Mouse (Mus musculus): Measurements from ENCODE around the gene Oard1. TPM values are rescaled to one million over a fixed set of nuclear protein-coding genes. Genes with fewer than 3 reads are reported as not detected.

Oard1 gene
- polyA plus RNA-seq, 1 experiment from 2014 or later = 76.5 TPM

DNA sequence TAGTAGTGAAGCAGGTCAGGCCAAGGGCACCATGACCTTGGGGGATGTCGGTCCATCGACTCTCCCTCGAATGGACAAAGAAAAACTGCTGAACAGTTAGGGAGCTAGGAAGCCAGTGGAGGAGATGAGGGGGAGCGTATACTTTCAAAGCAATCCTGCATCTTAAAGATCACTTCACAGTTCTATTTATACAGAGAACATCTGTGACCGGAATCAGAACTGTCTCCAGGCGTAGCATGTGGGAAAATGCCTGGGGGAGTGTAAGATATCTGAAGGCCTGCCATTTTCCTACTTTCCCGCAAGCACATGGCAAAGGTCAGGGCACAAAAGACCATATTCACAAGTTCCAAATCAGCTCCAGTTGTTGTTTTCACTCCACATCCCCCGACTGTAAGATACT is 36.8 kb upstream of the Oard1 start:
- Histone ChIP-seq H3K4me1 (ENCODE audit: control insufficient read depth, insufficient read depth, low read length) (no peaks in the 10 kb centered on the region), H3K9me3 (replicated peaks; ENCODE audit: control insufficient read depth, low read length) (no peaks in the 10 kb centered on the region), H3K4me2 (ENCODE audit: low read depth, low read length) (no peak overlapping the region), H3K27ac (replicated peaks; ENCODE audit: low read depth, low read length) (no peak overlapping the region), H3K4me3 (ENCODE audit: low read depth, low read length) (no peak overlapping the region), H3K36me3 (replicated peaks; ENCODE audit: control insufficient read depth, insufficient read depth, low read depth, low read length) (no peaks in the 10 kb centered on the region), H3K27me3 (ENCODE audit: control insufficient read depth, insufficient read depth, low read length) (no peaks in the 10 kb centered on the region), H3K9ac (replicated peaks; ENCODE audit: low read length) (no peak overlapping the region)
- DNase-seq (ENCODE audit: low spot score) = no peak
- WGBS = 56% methylated on average over 8 of the region's 8 CpGs
- ATAC-seq (replicated peaks; ENCODE audit: insufficient number of reproducible peaks, low FRiP score, low TSS enrichment, low read depth) = no peak

DNA sequence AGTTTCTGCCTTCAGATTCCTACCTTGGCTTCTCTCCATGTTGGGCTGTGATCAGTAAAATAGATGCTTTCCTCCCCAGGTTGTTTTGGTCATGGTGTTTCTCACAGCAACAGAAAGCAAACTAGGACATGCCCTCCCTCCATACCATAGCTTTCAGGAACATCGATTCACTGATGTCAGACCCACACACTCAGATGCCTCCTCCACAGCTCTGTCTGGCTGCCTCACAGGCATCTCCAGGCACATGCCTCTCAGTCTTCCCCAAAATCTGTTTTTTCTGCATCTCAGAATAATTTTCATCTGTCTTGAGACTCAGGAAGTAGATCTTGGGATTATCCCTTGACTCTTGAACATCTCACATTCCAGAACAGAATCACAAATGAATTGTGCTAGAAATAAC is 33.7 kb upstream of the Oard1 start:
- ATAC-seq (replicated peaks; ENCODE audit: insufficient number of reproducible peaks, low FRiP score, low TSS enrichment, low read depth) = no peak
- Histone ChIP-seq H3K9me3 (replicated peaks; ENCODE audit: control insufficient read depth, low read length) (no peaks in the 10 kb centered on the region), H3K27me3 (ENCODE audit: control insufficient read depth, insufficient read depth, low read length) (no peaks in the 10 kb centered on the region)

DNA sequence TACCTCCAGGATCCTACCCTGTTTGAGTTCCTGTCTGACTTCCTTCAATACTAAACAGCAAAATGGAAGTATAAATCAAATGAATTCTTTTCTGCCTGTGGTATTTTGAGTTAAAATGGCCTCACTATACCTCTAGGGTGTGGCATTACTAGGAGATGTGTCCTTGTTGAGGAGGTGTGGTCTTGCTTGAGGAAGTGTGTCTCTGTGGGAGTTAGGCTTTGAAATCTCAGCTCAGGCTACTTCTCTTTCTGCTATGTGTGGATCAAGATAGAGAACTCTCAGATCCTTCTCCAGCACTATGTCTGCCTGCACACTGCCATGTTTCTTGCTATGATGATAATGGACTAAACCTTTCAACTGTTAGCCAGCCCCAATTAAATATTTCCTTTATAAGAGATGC is 30.8 kb upstream of the Oard1 start:
- Histone ChIP-seq H3K27ac (replicated peaks; ENCODE audit: low read depth, low read length) (no peak overlapping the region), H3K4me1 (ENCODE audit: control insufficient read depth, insufficient read depth, low read length) (no peaks in the 10 kb centered on the region), H3K4me2 (ENCODE audit: low read depth, low read length) (no peak overlapping the region), H3K4me3 (ENCODE audit: low read depth, low read length) (no peak overlapping the region), H3K9me3 (replicated peaks; ENCODE audit: control insufficient read depth, low read length) (no peaks in the 10 kb centered on the region), H3K9ac (replicated peaks; ENCODE audit: low read length) (no peak overlapping the region), H3K27me3 (ENCODE audit: control insufficient read depth, insufficient read depth, low read length) (no peaks in the 10 kb centered on the region), H3K36me3 (replicated peaks; ENCODE audit: control insufficient read depth, insufficient read depth, low read depth, low read length) (no peaks in the 10 kb centered on the region)
- ATAC-seq (replicated peaks; ENCODE audit: insufficient number of reproducible peaks, low FRiP score, low TSS enrichment, low read depth) (no peak), DNase-seq (ENCODE audit: low spot score) (no peak)

More for the DNA sequence above, 33.7 kb upstream of the Oard1 start:
- no peaks in the 10 kb centered on the region for H3K36me3 ChIP-seq (replicated peaks; ENCODE audit: control insufficient read depth, insufficient read depth, low read depth, low read length)
- H3K4me2 ChIP-seq (ENCODE audit: low read depth, low read length) = no peak overlapping the region
- no peaks in the 10 kb centered on the region for H3K4me1 ChIP-seq (ENCODE audit: control insufficient read depth, insufficient read depth, low read length)
- H3K27ac ChIP-seq (replicated peaks; ENCODE audit: low read depth, low read length) = no peak overlapping the region
- WGBS = 96% methylated on average over 1 of the region's 1 CpGs
- H3K4me3 ChIP-seq (ENCODE audit: low read depth, low read length) = no peak overlapping the region
- H3K9ac ChIP-seq (replicated peaks; ENCODE audit: low read length) = no peak overlapping the region
- no peak for DNase-seq (ENCODE audit: low spot score)

DNA sequence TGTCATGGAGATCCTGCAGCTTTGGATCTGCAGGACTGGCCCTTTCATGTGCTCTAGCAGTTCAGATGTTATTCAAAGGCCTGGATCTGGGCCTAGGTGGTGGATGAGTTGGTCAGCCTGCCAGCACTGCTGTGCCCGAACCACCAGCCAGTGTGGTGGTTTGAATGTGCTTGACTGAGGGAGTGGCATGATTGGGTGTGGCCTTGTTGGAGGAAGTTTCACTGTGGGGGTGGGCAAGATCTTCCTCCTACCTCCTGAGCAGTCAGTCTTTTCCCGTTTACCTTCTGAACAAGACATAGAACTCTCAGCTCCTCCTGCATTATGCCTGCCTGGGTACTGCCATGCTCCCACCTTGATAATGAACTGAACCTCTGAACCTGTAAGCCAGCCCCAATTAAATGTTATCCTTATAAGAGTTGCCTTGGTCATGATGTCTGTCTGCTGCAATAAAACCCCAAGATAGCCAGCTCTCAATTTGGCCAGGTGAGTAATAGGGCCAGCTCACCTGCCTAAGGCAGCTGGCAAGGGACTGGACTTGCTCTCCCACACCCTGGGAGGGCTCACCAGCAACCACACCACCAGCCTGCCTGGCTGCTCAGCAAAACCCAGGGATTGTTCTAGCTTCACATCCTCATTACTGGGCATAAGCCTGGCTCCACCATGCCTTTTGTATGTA is 23.9 kb upstream of the Oard1 start:
- Histone ChIP-seq H3K36me3 (replicated peaks; ENCODE audit: control insufficient read depth, insufficient read depth, low read depth, low read length) (peaks cover 19% of the 10 kb centered on the region), H3K4me3 (ENCODE audit: low read depth, low read length) (no peak overlapping the region), H3K4me2 (ENCODE audit: low read depth, low read length) (no peak overlapping the region), H3K9ac (replicated peaks; ENCODE audit: low read length) (no peak overlapping the region), H3K4me1 (ENCODE audit: control insufficient read depth, insufficient read depth, low read length) (no peaks in the 10 kb centered on the region), H3K27ac (replicated peaks; ENCODE audit: low read depth, low read length) (no peak overlapping the region), H3K27me3 (ENCODE audit: control insufficient read depth, insufficient read depth, low read length) (no peaks in the 10 kb centered on the region), H3K9me3 (replicated peaks; ENCODE audit: control insufficient read depth, low read length) (no peaks in the 10 kb centered on the region)
- 77% methylated on average over 2 of the region's 2 CpGs for WGBS
- DNase-seq (ENCODE audit: low spot score) (no peak), ATAC-seq (replicated peaks; ENCODE audit: insufficient number of reproducible peaks, low FRiP score, low TSS enrichment, low read depth) (no peak)

DNA sequence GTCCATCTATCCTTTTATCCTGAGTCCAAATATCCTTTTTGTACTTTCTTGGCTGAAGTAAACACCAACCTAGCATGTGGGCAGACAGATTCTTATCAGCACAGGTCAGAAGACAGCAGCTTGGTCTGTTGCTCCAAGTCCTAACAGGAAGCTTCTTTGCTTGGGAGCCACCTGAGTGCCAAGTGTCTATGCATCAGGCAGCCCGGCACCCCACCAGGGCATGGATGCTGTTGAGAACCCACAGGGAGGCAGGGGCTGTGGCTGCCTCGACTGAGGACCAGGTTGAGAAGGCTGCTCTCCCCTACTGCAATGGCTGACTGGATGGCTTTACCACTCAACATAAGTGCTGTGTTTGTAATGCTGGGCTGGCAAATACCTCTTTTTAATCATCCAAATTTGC is 21.1 kb upstream of the Oard1 start:
- H3K9me3 ChIP-seq (replicated peaks; ENCODE audit: control insufficient read depth, low read length) = no peaks in the 10 kb centered on the region
- peaks cover 37% of the 10 kb centered on the region for H3K36me3 ChIP-seq (replicated peaks; ENCODE audit: control insufficient read depth, insufficient read depth, low read depth, low read length)
- no peak for DNase-seq (ENCODE audit: low spot score)
- no peak for ATAC-seq (replicated peaks; ENCODE audit: insufficient number of reproducible peaks, low FRiP score, low TSS enrichment, low read depth)
- H3K9ac ChIP-seq (replicated peaks; ENCODE audit: low read length) = no peak overlapping the region
- 86% methylated on average over 2 of the region's 2 CpGs for WGBS
- no peaks in the 10 kb centered on the region for H3K4me1 ChIP-seq (ENCODE audit: control insufficient read depth, insufficient read depth, low read length)
- H3K27ac ChIP-seq (replicated peaks; ENCODE audit: low read depth, low read length) = no peak overlapping the region
- no peak overlapping the region for H3K4me2 ChIP-seq (ENCODE audit: low read depth, low read length)
- H3K4me3 ChIP-seq (ENCODE audit: low read depth, low read length) = no peak overlapping the region
- no peaks in the 10 kb centered on the region for H3K27me3 ChIP-seq (ENCODE audit: control insufficient read depth, insufficient read depth, low read length)

DNA sequence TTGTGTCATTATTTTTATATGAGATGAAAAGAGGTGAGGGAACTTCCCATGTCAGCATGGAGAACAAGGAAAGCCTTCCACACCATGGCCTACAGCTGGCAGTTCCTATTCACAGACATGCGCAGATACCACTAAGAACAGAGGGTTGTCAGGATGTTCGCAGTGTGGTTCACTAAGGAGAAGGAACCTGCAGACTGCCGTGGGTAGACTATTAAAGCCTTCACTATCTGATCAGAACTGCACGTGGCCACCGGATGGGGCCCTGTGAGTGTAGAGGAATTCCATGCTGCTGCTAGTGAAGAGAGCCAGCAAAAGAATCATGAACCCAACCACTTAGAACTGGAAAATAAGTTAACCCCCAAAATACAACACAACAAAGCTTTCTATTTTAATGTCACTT is 20.4 kb upstream of the Oard1 start:
- ATAC-seq (replicated peaks; ENCODE audit: insufficient number of reproducible peaks, low FRiP score, low TSS enrichment, low read depth) (no peak), DNase-seq (ENCODE audit: low spot score) (no peak)
- H3K4me3 ChIP-seq (ENCODE audit: low read depth, low read length) = no peak overlapping the region
- 92% methylated on average over 5 of the region's 5 CpGs for WGBS
- H3K4me2 ChIP-seq (ENCODE audit: low read depth, low read length) = no peak overlapping the region
- no peaks in the 10 kb centered on the region for H3K4me1 ChIP-seq (ENCODE audit: control insufficient read depth, insufficient read depth, low read length)
- H3K27me3 ChIP-seq (ENCODE audit: control insufficient read depth, insufficient read depth, low read length) = no peaks in the 10 kb centered on the region
- peaks cover 37% of the 10 kb centered on the region for H3K36me3 ChIP-seq (replicated peaks; ENCODE audit: control insufficient read depth, insufficient read depth, low read depth, low read length)
- H3K27ac ChIP-seq (replicated peaks; ENCODE audit: low read depth, low read length) = no peak overlapping the region
- H3K9me3 ChIP-seq (replicated peaks; ENCODE audit: control insufficient read depth, low read length) = no peaks in the 10 kb centered on the region
- H3K9ac ChIP-seq (replicated peaks; ENCODE audit: low read length) = no peak overlapping the region

DNA sequence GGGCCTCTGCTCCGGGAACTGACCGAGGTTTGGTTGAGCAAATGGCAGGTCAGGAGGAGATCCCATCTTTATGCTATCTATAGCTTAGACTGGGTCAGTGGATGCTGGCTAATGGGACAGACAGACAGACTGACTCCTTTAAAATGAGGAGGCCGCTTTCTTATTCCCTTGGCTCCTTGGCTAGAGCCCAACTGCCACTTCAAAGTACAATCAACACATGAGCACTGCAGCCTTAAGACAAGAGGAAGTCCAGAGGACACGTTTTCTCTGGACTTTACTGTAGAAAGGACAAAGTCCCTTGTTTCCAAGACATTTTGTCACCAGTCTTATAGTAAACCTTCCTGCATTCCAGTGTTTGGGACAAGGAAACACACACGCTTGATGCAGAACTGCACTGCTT is 18.4 kb upstream of the Oard1 start:
- Histone ChIP-seq H3K4me1 (ENCODE audit: control insufficient read depth, insufficient read depth, low read length) (no peaks in the 10 kb centered on the region), H3K36me3 (replicated peaks; ENCODE audit: control insufficient read depth, insufficient read depth, low read depth, low read length) (peaks cover 37% of the 10 kb centered on the region), H3K27ac (replicated peaks; ENCODE audit: low read depth, low read length) (no peak overlapping the region), H3K4me3 (ENCODE audit: low read depth, low read length) (no peak overlapping the region), H3K9me3 (replicated peaks; ENCODE audit: control insufficient read depth, low read length) (no peaks in the 10 kb centered on the region), H3K27me3 (ENCODE audit: control insufficient read depth, insufficient read depth, low read length) (no peaks in the 10 kb centered on the region), H3K9ac (replicated peaks; ENCODE audit: low read length) (no peak overlapping the region), H3K4me2 (ENCODE audit: low read depth, low read length) (no peak overlapping the region)
- ATAC-seq (replicated peaks; ENCODE audit: insufficient number of reproducible peaks, low FRiP score, low TSS enrichment, low read depth) (no peak), DNase-seq (ENCODE audit: low spot score) (no peak)
- WGBS = 90% methylated on average over 5 of the region's 5 CpGs

DNA sequence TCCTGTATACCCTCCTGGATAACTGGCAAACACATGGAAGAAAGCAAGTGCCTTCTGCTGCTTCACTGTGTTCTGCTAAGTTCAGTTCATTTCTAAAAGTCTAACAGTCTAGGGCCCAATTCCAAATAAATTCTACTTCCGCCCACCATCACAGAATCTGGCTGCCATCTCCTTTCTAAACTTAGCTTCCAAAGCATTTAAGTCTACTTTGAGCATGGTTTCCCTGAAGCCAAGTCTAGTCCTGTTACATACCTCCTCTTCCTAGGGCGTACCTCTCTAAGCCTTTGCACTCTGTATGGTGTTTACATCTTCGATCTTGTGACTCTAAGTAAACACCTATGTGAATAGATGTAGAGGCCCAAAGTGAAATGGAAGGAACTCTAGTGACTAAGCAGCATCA is 17.2 kb upstream of the Oard1 start:
- WGBS = 91% methylated on average over 3 of the region's 3 CpGs

More for the DNA sequence above, 17.2 kb upstream of the Oard1 start:
- no peaks in the 10 kb centered on the region for H3K27me3 ChIP-seq (ENCODE audit: control insufficient read depth, insufficient read depth, low read length)
- H3K9ac ChIP-seq (replicated peaks; ENCODE audit: low read length) = no peak overlapping the region
- H3K27ac ChIP-seq (replicated peaks; ENCODE audit: low read depth, low read length) = no peak overlapping the region
- H3K36me3 ChIP-seq (replicated peaks; ENCODE audit: control insufficient read depth, insufficient read depth, low read depth, low read length) = peaks cover 37% of the 10 kb centered on the region
- no peak overlapping the region for H3K4me2 ChIP-seq (ENCODE audit: low read depth, low read length)
- no peak overlapping the region for H3K4me3 ChIP-seq (ENCODE audit: low read depth, low read length)
- no peaks in the 10 kb centered on the region for H3K9me3 ChIP-seq (replicated peaks; ENCODE audit: control insufficient read depth, low read length)
- no peak for ATAC-seq (replicated peaks; ENCODE audit: insufficient number of reproducible peaks, low FRiP score, low TSS enrichment, low read depth)
- DNase-seq (ENCODE audit: low spot score) = no peak
- no peaks in the 10 kb centered on the region for H3K4me1 ChIP-seq (ENCODE audit: control insufficient read depth, insufficient read depth, low read length)
